ENCODE assay signal across 29 mouse cellular contexts in genomic region chr9:22122005-22122404, GRCm38 (mm10). TPM values are rescaled to one million over a fixed set of nuclear protein-coding genes. Genes with fewer than 3 reads are reported as not detected.
A peak's percentile ranks its signal among the peaks of the same experiment; 100 is the strongest.
DNase-seq lines count a peak whose midpoint lies in the region; ATAC-seq and TF ChIP-seq lines count a peak whose summit lies in the region.
"Had no signal": no experiment of that assay in that cellular context is flagged by ENCODE, and none has a peak within 500 bp of the region (broad histone marks: within the 10 kb centered on the region; RNA-seq: fewer than 3 reads in every experiment).

No protein-coding gene starts in this region.

- H3K36me3 ChIP-seq in liver, embryonic 14.5 days (replicated peaks; ENCODE audit: control insufficient read depth, insufficient read depth, low read depth): peaks cover 19% of the 10 kb centered on the region
- H3K36me3 ChIP-seq in hindbrain, embryonic 10.5 days: no peaks in the 10 kb centered on the region
- H3K36me3 ChIP-seq: embryonic facial prominence, embryonic 10.5 days; heart, embryonic 12.5 days; hindbrain, embryonic 15.5 days; intestine, embryonic 15.5 days; limb, embryonic 10.5 days; midbrain, embryonic 12.5 days; neural tube, embryonic 12.5 days; stomach, embryonic 15.5 days had no signal

- H3K27me3 ChIP-seq in liver, embryonic 14.5 days (ENCODE audit: control insufficient read depth, insufficient read depth, low read length): no peaks in the 10 kb centered on the region
- H3K27me3 ChIP-seq in hindbrain, embryonic 10.5 days (ENCODE audit: insufficient read depth, poor library complexity, severe bottlenecking): 0 out of 2 replicates have a peak, but pooled peaks cover 4% of the 10 kb centered on the region
- H3K27me3 ChIP-seq: heart, embryonic 12.5 days; hindbrain, embryonic 15.5 days; intestine, embryonic 15.5 days; neural tube, embryonic 12.5 days; stomach, embryonic 15.5 days had no signal

- peak overlapping the region; percentile 40 for H3K9ac ChIP-seq in liver, embryonic 14.5 days (replicated peaks)
- H3K9ac ChIP-seq: heart, embryonic 12.5 days; hindbrain, embryonic 15.5 days; intestine, embryonic 15.5 days; midbrain, embryonic 12.5 days; neural tube, embryonic 12.5 days; stomach, embryonic 15.5 days had no signal

- H3K4me1 ChIP-seq in liver, embryonic 14.5 days (replicated peaks; ENCODE audit: control insufficient read depth in 2 of 2, insufficient read depth in 2 of 2, low read length in 1 of 2): peaks cover 32 to 45% of the 10 kb centered on the region in 2 experiments
- peaks cover 10% of the 10 kb centered on the region for H3K4me1 ChIP-seq in hindbrain, embryonic 10.5 days (replicated peaks)
- H3K4me1 ChIP-seq: neural tube, embryonic 12.5 days had no signal

- H3K4me3 ChIP-seq in liver, embryonic 14.5 days (ENCODE audit: insufficient read depth in 1 of 2, low read depth in 2 of 2, low read length in 2 of 2): no peak overlapping the region
- H3K4me3 ChIP-seq in hindbrain, embryonic 10.5 days: no peak overlapping the region
- H3K4me3 ChIP-seq: embryonic facial prominence, embryonic 10.5 days; gastrocnemius, adult 2 months; heart, embryonic 12.5 days; hindbrain, embryonic 15.5 days; intestine, embryonic 15.5 days; limb, embryonic 10.5 days; midbrain, embryonic 12.5 days; neural tube, embryonic 12.5 days; stomach, embryonic 15.5 days had no signal

- no peak for ATAC-seq in liver, embryonic 14.5 days (ENCODE audit: insufficient read depth)
- peak; percentile 48 for ATAC-seq in neutrophil, adult 5-6 weeks (ENCODE audit: extremely low read depth, insufficient number of reproducible peaks, low FRiP score, poor library complexity, severe bottlenecking)
- ATAC-seq: CD4-positive, CD25-positive, alpha-beta regulatory T cell, adult 4 months; intestine, embryonic 15.5 days had no signal

- TF ChIP-seq CTCF in liver, embryonic 14.5 days (IDR thresholded peaks at IDR 0.05; ENCODE audit: low read depth): no peak

- H3K9me3 ChIP-seq in liver, embryonic 14.5 days (ENCODE audit: control insufficient read depth, low read length): no peaks in the 10 kb centered on the region
- no peaks in the 10 kb centered on the region for H3K9me3 ChIP-seq in hindbrain, embryonic 10.5 days
- H3K9me3 ChIP-seq: embryonic facial prominence, embryonic 10.5 days; heart, embryonic 12.5 days; hindbrain, embryonic 15.5 days; intestine, embryonic 15.5 days; limb, embryonic 10.5 days; midbrain, embryonic 12.5 days; neural tube, embryonic 12.5 days; stomach, embryonic 15.5 days had no signal

- WGBS in liver, embryonic 14.5 days (ENCODE audit: insufficient replicate concordance): 71% methylated on average over 3 of the region's 3 CpGs
- 82% methylated on average over 3 of the region's 3 CpGs for WGBS in hindbrain, embryonic 10.5 days

- H3K27ac ChIP-seq in liver, embryonic 14.5 days: peak overlapping the region; percentile 80
- H3K27ac ChIP-seq in hindbrain, embryonic 10.5 days: no peak overlapping the region
- H3K27ac ChIP-seq: embryonic facial prominence, embryonic 10.5 days; gastrocnemius, adult 2 months; hindbrain, embryonic 15.5 days; intestine, embryonic 15.5 days; limb, embryonic 10.5 days; macrophage; midbrain, embryonic 12.5 days; neural tube, embryonic 12.5 days; stomach, embryonic 15.5 days had no signal

- H3K4me2 ChIP-seq in liver, embryonic 14.5 days (ENCODE audit: low read depth): peak overlapping the region; percentile 35
- H3K4me2 ChIP-seq: heart, embryonic 12.5 days; hindbrain, embryonic 15.5 days; intestine, embryonic 15.5 days; midbrain, embryonic 12.5 days; neural tube, embryonic 12.5 days; stomach, embryonic 15.5 days had no signal

- no peak for TF ChIP-seq EP300 in liver, embryonic 14.5 days (IDR thresholded peaks at IDR 0.05; ENCODE audit: low read depth)

- DNase-seq in 416B (ENCODE audit: low read depth): peak; percentile 47
- peak; percentile 61 to 62 for DNase-seq in B cell, adult 2 months
- DNase-seq in liver, embryonic 14.5 days (ENCODE audit: low read depth in 3 of 3, low spot score in 3 of 3): no peak
- DNase-seq in right cerebral cortex, postnatal 36 days (ENCODE audit: low spot score in 2 of 2): no peak
- no peak for DNase-seq in hindbrain, embryonic 10.5 days (ENCODE audit: low spot score)
- no peak for DNase-seq in ovary, postnatal 10 days (ENCODE audit: low spot score)
- DNase-seq: adrenal gland, postnatal 36 days; cerebellum, adult 8-10 months; gastrocnemius, adult 2 months; heart, adult 11 months; heart, postnatal 36 days; kidney, adult 9 months; kidney, postnatal 25 days; lung, adult 18-20 months; right cerebral cortex, postnatal 14 days; thymus, adult 18-20 months had no signal

RNA-seq across cellular contexts. Expression of gene Elof1, which starts 5.0 kb away (rescaled TPM):
- 59.5 and 72.5 TPM in 2 replicates for polyA plus RNA-seq in liver, embryonic 14.5 days (2012; rRNA removed)
- 98.2 and 102 TPM in 2 replicates for polyA plus RNA-seq in liver, embryonic 14.5 days (2014; fragmentation: Nextera tagmentation; extraction: Ambion mirVana)
- 27.4 and 27.9 TPM in 2 replicates for total RNA-seq in neutrophil, adult 5-6 weeks (2017)
- polyA plus RNA-seq in hindbrain, embryonic 10.5 days (2016; fragmentation: Nextera tagmentation; extraction: Ambion mirVana): 250 and 261 TPM in 2 replicates

RNA-seq across cellular contexts. Expression of gene Acp5, which starts 13.5 kb away (rescaled TPM):
- 181 and 203 TPM in 2 replicates for polyA plus RNA-seq in liver, embryonic 14.5 days (2012; rRNA removed)
- polyA plus RNA-seq in liver, embryonic 14.5 days (2014; fragmentation: Nextera tagmentation; extraction: Ambion mirVana): 195 and 196 TPM in 2 replicates
- 70.6 and 71.3 TPM in 2 replicates for total RNA-seq in neutrophil, adult 5-6 weeks (2017)
- polyA plus RNA-seq in hindbrain, embryonic 10.5 days (2016; fragmentation: Nextera tagmentation; extraction: Ambion mirVana): 20.9 and 23.7 TPM in 2 replicates

RNA-seq across cellular contexts. Expression of gene Cnn1, which starts 23.0 kb away (rescaled TPM):
- polyA plus RNA-seq in liver, embryonic 14.5 days (2012; rRNA removed): 0.17 and 0.91 TPM in 2 replicates
- polyA plus RNA-seq in liver, embryonic 14.5 days (2014; fragmentation: Nextera tagmentation; extraction: Ambion mirVana): 0.09 and 0.44 TPM in 2 replicates
- not detected in 2 replicates for total RNA-seq in neutrophil, adult 5-6 weeks (2017)
- polyA plus RNA-seq in hindbrain, embryonic 10.5 days (2016; fragmentation: Nextera tagmentation; extraction: Ambion mirVana): 2.4 TPM in 2 replicates
- total RNA-seq: common myeloid progenitor, adult 5-6 weeks had no signal
- polyA plus RNA-seq: G1E, macrophage had no signal

RNA-seq across cellular contexts. Expression of gene Pigyl, which starts 34.6 kb away (rescaled TPM):
- polyA plus RNA-seq in liver, embryonic 14.5 days (2012; rRNA removed): 17.5 and 26.4 TPM in 2 replicates
- polyA plus RNA-seq in liver, embryonic 14.5 days (2014; fragmentation: Nextera tagmentation; extraction: Ambion mirVana): 41.5 and 42.1 TPM in 2 replicates
- total RNA-seq in neutrophil, adult 5-6 weeks (2017): 13.0 and 16.6 TPM in 2 replicates
- polyA plus RNA-seq in hindbrain, embryonic 10.5 days (2016; fragmentation: Nextera tagmentation; extraction: Ambion mirVana): 55.6 and 68.3 TPM in 2 replicates

RNA-seq across cellular contexts. Expression of gene Ecsit, which starts 36.8 kb away (rescaled TPM):
- polyA plus RNA-seq in liver, embryonic 14.5 days (2012; rRNA removed): 14.6 and 14.7 TPM in 2 replicates
- 16.8 and 19.9 TPM in 2 replicates for polyA plus RNA-seq in liver, embryonic 14.5 days (2014; fragmentation: Nextera tagmentation; extraction: Ambion mirVana)
- total RNA-seq in neutrophil, adult 5-6 weeks (2017): 10.1 and 14.0 TPM in 2 replicates
- 42.6 and 45.5 TPM in 2 replicates for polyA plus RNA-seq in hindbrain, embryonic 10.5 days (2016; fragmentation: Nextera tagmentation; extraction: Ambion mirVana)

Comparison
In these comparisons a context has a peak if more than half of its experiments do, and no peak if none do; other contexts are left out.
1. DNase-seq: peak in 416B (single experiment) and B cell, adult 2 months (2 of 2); none in liver, embryonic 14.5 days (0 of 3), right cerebral cortex, postnatal 36 days (0 of 2), hindbrain, embryonic 10.5 days (single experiment) and ovary, postnatal 10 days (single experiment).